Mouse (Mus musculus) lung, embryonic 14.5 days (tissue): ENCODE results near the gene Olfr970. TPM values are rescaled to one million over a fixed set of nuclear protein-coding genes. Genes with fewer than 3 reads are reported as not detected.
"Not testable (repeated sequence)": the region's sequence is repeated elsewhere in the genome, so short reads cannot be mapped to it uniquely, and the experiment has no call there.

Source experiments
- ATAC-seq: fragments of 200-750 bp; cut with Nextera tagmentation; 2 replicates; pipeline ENCODE4 v1.8.0; 2017; ENCODE audit warnings: mild to moderate bottlenecking, moderate TSS enrichment, moderate library complexity; ENCODE audit not compliant: insufficient read depth
- DNase-seq: peaks from one replicate; pipeline ENCODE4 v3.0.0-alpha.2; 2015
- H3K27ac ChIP-seq: fragments of 300-500 bp; sonication (generic); 2 replicates; pipeline ENCODE4 v1.5.1; 2014; ENCODE audit warnings: low read depth, mild to moderate bottlenecking, moderate library complexity
- H3K27me3 ChIP-seq: fragments of 300-500 bp; sonication (generic); 2 replicates; pipeline ENCODE4 v1.6.1; 2014; ENCODE audit warnings: low read length, control low read depth; ENCODE audit not compliant: insufficient read depth
- H3K36me3 ChIP-seq: fragments of 300-500 bp; sonication (generic); 2 replicates; pipeline ENCODE4 v1.6.1; 2014; ENCODE audit warnings: control low read depth; ENCODE audit not compliant: insufficient read depth
- H3K4me1 ChIP-seq: fragments of 300-500 bp; sonication (generic); 2 replicates; pipeline ENCODE4 v1.6.1; 2014; ENCODE audit warnings: antibody characterized with exemption, control low read depth; ENCODE audit not compliant: insufficient read depth
- H3K4me2 ChIP-seq: fragments of 300-500 bp; sonication (generic); 2 replicates; pipeline ENCODE4 v1.6.1; 2014; ENCODE audit warnings: mild to moderate bottlenecking
- H3K4me3 ChIP-seq: fragments of 300-500 bp; sonication (generic); 2 replicates; pipeline ENCODE4 v1.5.1; 2014; ENCODE audit warnings: low read depth, low read length
- H3K9ac ChIP-seq: fragments of 300-500 bp; sonication (generic); 2 replicates; pipeline ENCODE4 v1.6.1; 2014
- H3K9me3 ChIP-seq: fragments of 300-500 bp; sonication (generic); 2 replicates; pipeline ENCODE4 v1.6.1; 2016; ENCODE audit warnings: low read depth, low read length, control low read depth
- CTCF ChIP-seq: IDR thresholded peaks from 2 replicates; pipeline ENCODE4 v1.5.1; 2016; ENCODE audit warnings: antibody characterized with exemption, low read depth
- WGBS: fragments of 180-500 bp; shearing (Covaris S2); extraction: QIAGEN DNeasy Blood & Tissue Kit; methylation state at CpG from one replicate; pipeline ENCODE4 v1.1.7; 2014; 5-methylcytosine and 5-hydroxymethylcytosine counted together
- polyA plus RNA-seq: library from polyadenylated mRNA; unstranded; fragments of >200 nt; fragmentation: Nextera tagmentation; extraction: Ambion mirVana; gene quantifications from 2 replicates; pipeline ENCODE4 v1.2.1, GENCODE M21; 2014

The Olfr970 gene
- polyA plus RNA-seq = not detected in 2 replicates

GRCm38 (mm10) chr9:39808560-39808959 lies at the start of gene Olfr970:
Gene Olfr970 (plus strand): TSS chr9:39808860.
- Histone ChIP-seq H3K4me2 (no peak within 1 kb of the TSS), H3K9me3 (no peaks in the 10 kb centered on the region), H3K27ac (no peak within 1 kb of the TSS), H3K27me3 (no peaks in the 10 kb centered on the region), H3K36me3 (no peaks in the 10 kb centered on the region), H3K4me1 (no peaks in the 10 kb centered on the region), H3K9ac (no peak within 1 kb of the TSS), H3K4me3 (no peak within 1 kb of the TSS)
- DNase-seq = no peak
- WGBS = 72% methylated on average over 4 of the region's 4 CpGs
- ATAC-seq = no peak
- TF ChIP-seq CTCF = no peak

- no peaks in the 10 kb centered on the region for H3K4me1 ChIP-seq
- no peaks in the 10 kb centered on the region for H3K36me3 ChIP-seq
- H3K9me3 ChIP-seq = no peaks in the 10 kb centered on the region
- no peak within 1 kb of the TSS for H3K4me3 ChIP-seq
- no peak within 1 kb of the TSS for H3K9ac ChIP-seq
- H3K27me3 ChIP-seq = no peaks in the 10 kb centered on the region
- no peak for TF ChIP-seq CTCF
- H3K4me2 ChIP-seq = no peak within 1 kb of the TSS
- WGBS = 78% methylated on average over 1 of the region's 1 CpGs
- no peak within 1 kb of the TSS for H3K27ac ChIP-seq
- no peak for DNase-seq
- no peak for ATAC-seq
These were observed 25.5 kb upstream of the Olfr970 start, which contains the start of gene Olfr968 for GRCm38 (mm10) chr9:39783153-39783552. Gene Olfr968 (minus strand): TSS chr9:39783253.

- Histone ChIP-seq H3K4me1 (no peaks in the 10 kb centered on the region), H3K36me3 (no peaks in the 10 kb centered on the region), H3K4me2 (no peak within 1 kb of the TSS), H3K9me3 (no peaks in the 10 kb centered on the region), H3K9ac (no peak within 1 kb of the TSS), H3K4me3 (no peak within 1 kb of the TSS), H3K27me3 (no peaks in the 10 kb centered on the region), H3K27ac (no peak within 1 kb of the TSS)
- DNase-seq (no peak), ATAC-seq (no peak)
- 65% methylated on average over 2 of the region's 2 CpGs for WGBS
- no peak for TF ChIP-seq CTCF
These were observed 18.1 kb upstream of the Olfr970 start, which contains the start of gene Olfr969 for GRCm38 (mm10) chr9:39790558-39790957. Gene Olfr969 (plus strand): TSS chr9:39790945.

GRCm38 (mm10) chr9:39836576-39836975 lies 27.9 kb downstream of the Olfr970 start, which contains the start of gene Olfr971:
Gene Olfr971 (plus strand): TSS chr9:39836876.
- not testable (repeated sequence) for ATAC-seq, DNase-seq

GRCm38 (mm10) chr9:39866122-39866521 lies 57.5 kb downstream of the Olfr970 start, which contains the start of gene Olfr972:
Gene Olfr972 (plus strand): TSS chr9:39866422.
- Histone ChIP-seq H3K27ac (no peak within 1 kb of the TSS), H3K36me3 (no peaks in the 10 kb centered on the region), H3K4me3 (no peak within 1 kb of the TSS), H3K27me3 (no peaks in the 10 kb centered on the region), H3K9ac (no peak within 1 kb of the TSS), H3K4me1 (no peaks in the 10 kb centered on the region), H3K4me2 (no peak within 1 kb of the TSS), H3K9me3 (no peaks in the 10 kb centered on the region)
- WGBS = 59% methylated on average over 2 of the region's 2 CpGs
- DNase-seq (no peak), ATAC-seq (no peak)
- no peak for TF ChIP-seq CTCF

More at GRCm38 (mm10) chr9:39836576-39836975, 27.9 kb downstream of the Olfr970 start, which contains the start of gene Olfr971:
- H3K36me3 ChIP-seq, H3K4me1 ChIP-seq, H3K4me3 ChIP-seq, H3K9ac ChIP-seq, H3K27ac ChIP-seq, H3K9me3 ChIP-seq, H3K27me3 ChIP-seq, H3K4me2 ChIP-seq: not testable (repeated sequence)
- WGBS = 73% methylated on average over 1 of the region's 2 CpGs

Other genes starting within 250 kb of the Olfr970 start
- gene Olfr959, start 233.3 kb upstream of the Olfr970 start, polyA plus RNA-seq = not detected in 2 replicates
- gene AW551984, start 204.5 kb upstream of the Olfr970 start, polyA plus RNA-seq = 10.4 and 11.7 TPM in 2 replicates
- gene Olfr148, start 198.2 kb upstream of the Olfr970 start, polyA plus RNA-seq = not detected in 2 replicates
- not detected in 2 replicates for gene Olfr960, start 187.5 kb upstream of the Olfr970 start, polyA plus RNA-seq
- not detected in 2 replicates for gene Olfr961, start 163.8 kb upstream of the Olfr970 start, polyA plus RNA-seq
- gene Olfr963, start 141.7 kb upstream of the Olfr970 start, polyA plus RNA-seq = not detected in 2 replicates
- not detected in 2 replicates for gene Olfr149, start 101.7 kb upstream of the Olfr970 start, polyA plus RNA-seq
- gene Olfr965, start 97.5 kb upstream of the Olfr970 start, polyA plus RNA-seq = not detected in 2 replicates
- gene Olfr150, start 77.9 kb upstream of the Olfr970 start, polyA plus RNA-seq = not detected in 2 replicates
- not detected in 2 replicates for gene Olfr967, start 62.6 kb upstream of the Olfr970 start, polyA plus RNA-seq
- gene Olfr968, start 25.6 kb upstream of the Olfr970 start, polyA plus RNA-seq = not detected in 2 replicates
- not detected in 2 replicates for gene Olfr969, start 17.9 kb upstream of the Olfr970 start, polyA plus RNA-seq
- not detected in 2 replicates for gene Olfr971, start 28.0 kb downstream of the Olfr970 start, polyA plus RNA-seq
- not detected in 2 replicates for gene Olfr972, start 57.6 kb downstream of the Olfr970 start, polyA plus RNA-seq
- not detected in 2 replicates for gene Olfr229, start 98.5 kb downstream of the Olfr970 start, polyA plus RNA-seq
- not detected in 2 replicates for gene Olfr974, start 128.6 kb downstream of the Olfr970 start, polyA plus RNA-seq
- gene Olfr975, start 143.2 kb downstream of the Olfr970 start, polyA plus RNA-seq = not detected in 2 replicates
- not detected in 2 replicates for gene Olfr976, start 152.3 kb downstream of the Olfr970 start, polyA plus RNA-seq
- not detected in 2 replicates for gene Olfr978, start 183.3 kb downstream of the Olfr970 start, polyA plus RNA-seq
- gene Olfr979, start 194.6 kb downstream of the Olfr970 start, polyA plus RNA-seq = not detected in 2 replicates
- gene Olfr980, start 200.7 kb downstream of the Olfr970 start, polyA plus RNA-seq = not detected in 2 replicates
- not detected in 2 replicates for gene Olfr981, start 212.6 kb downstream of the Olfr970 start, polyA plus RNA-seq